Mouse (Mus musculus): Measurements from ENCODE around the gene Foxr1.

DNA sequence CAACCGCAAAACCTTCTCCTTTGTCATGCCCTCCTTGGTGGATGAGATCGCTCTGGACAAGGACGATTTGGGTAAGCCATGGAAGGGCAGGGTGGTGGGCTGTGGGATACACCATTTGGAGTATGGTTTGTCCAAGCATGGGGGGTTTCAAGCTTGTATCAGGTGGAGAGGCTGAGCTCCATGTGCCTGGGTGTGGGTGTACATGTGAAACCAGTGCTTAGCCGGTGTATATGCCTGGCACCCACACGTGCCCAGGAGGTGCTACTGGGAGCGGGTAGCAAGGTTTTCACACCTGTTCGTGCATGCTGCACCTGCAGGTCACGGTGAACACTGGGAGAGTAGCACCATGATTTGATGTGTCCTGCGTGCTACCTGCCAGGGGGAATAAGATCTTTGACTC, 42.4 kb downstream of the Foxr1 start:
- TF ChIP-seq CTCF (IDR thresholded peaks at IDR 0.05; ENCODE audit: borderline replicate concordance, insufficient read depth, low read depth, low read length) (no peak), POLR2A (IDR thresholded peaks at IDR 0.05; ENCODE audit: borderline replicate concordance, insufficient read depth, low read length) (no peak)

All from cerebellum, adult 2 months (tissue).